Mouse (Mus musculus) lung, postnatal 0 days (tissue): ENCODE results near the gene Ldb1. TPM values are rescaled to one million over a fixed set of nuclear protein-coding genes. Genes with fewer than 3 reads are reported as not detected.

Experiments
- ATAC-seq: fragments of 200-750 bp; cut with Nextera tagmentation; 2 replicates; pipeline ENCODE4 v1.8.0; 2017; ENCODE audit warnings: moderate library complexity
- DNase-seq: peaks from one replicate; pipeline ENCODE4 v3.0.0-alpha.2; 2016; ENCODE audit warnings: low spot score
- H3K27ac ChIP-seq: fragments of 300-500 bp; sonication (generic); 2 replicates; pipeline ENCODE4 v1.5.1; 2014; ENCODE audit warnings: antibody characterized with exemption, mild to moderate bottlenecking, low read length, mixed read lengths
- H3K27me3 ChIP-seq: fragments of 300-500 bp; sonication (generic); replicated peaks from 2 replicates; pipeline ENCODE4 v1.6.1; 2014; ENCODE audit warnings: low read length, mixed read lengths; ENCODE audit not compliant: insufficient read depth
- H3K36me3 ChIP-seq: fragments of 300-500 bp; sonication (generic); 2 replicates; pipeline ENCODE4 v1.6.1; 2014; ENCODE audit warnings: low read length, mixed read lengths; ENCODE audit not compliant: insufficient read depth
- H3K4me1 ChIP-seq: fragments of 300-500 bp; sonication (generic); 2 replicates; pipeline ENCODE4 v1.6.1; 2014; ENCODE audit warnings: antibody characterized with exemption, low read depth, low read length, mixed read lengths; ENCODE audit not compliant: insufficient read depth
- H3K4me2 ChIP-seq: fragments of 300-500 bp; sonication (generic); replicated peaks from 2 replicates; pipeline ENCODE4 v1.6.1; 2014; ENCODE audit warnings: low read depth, mild to moderate bottlenecking, low read length, moderate library complexity, mixed read lengths
- H3K4me3 ChIP-seq: fragments of 300-500 bp; sonication (generic); 2 replicates; pipeline ENCODE4 v1.5.1; 2014; ENCODE audit warnings: low read depth, low read length
- H3K9ac ChIP-seq: fragments of 300-500 bp; sonication (generic); replicated peaks from 2 replicates; pipeline ENCODE4 v1.6.1; 2014; ENCODE audit warnings: low read depth, mild to moderate bottlenecking
- H3K9me3 ChIP-seq: fragments of 300-500 bp; sonication (generic); 2 replicates; pipeline ENCODE4 v1.6.1; 2016; ENCODE audit warnings: low read length, mixed read lengths
- CTCF ChIP-seq: IDR thresholded peaks from 2 replicates; pipeline ENCODE4 v1.5.1; 2016; ENCODE audit warnings: antibody characterized with exemption, mild to moderate bottlenecking
- EP300 ChIP-seq: IDR thresholded peaks from 2 replicates; pipeline ENCODE4 v1.6.1; 2016; ENCODE audit warnings: antibody characterized with exemption, mild to moderate bottlenecking, control low read depth
- WGBS: fragments of 180-500 bp; shearing (Covaris S2); extraction: QIAGEN DNeasy Blood & Tissue Kit; methylation state at CpG from one replicate; pipeline ENCODE4 v1.1.7; 2014; 5-methylcytosine and 5-hydroxymethylcytosine counted together
- polyA plus RNA-seq: library from polyadenylated mRNA; unstranded; fragments of >200 nt; fragmentation: Nextera tagmentation; extraction: Ambion mirVana; gene quantifications from 2 replicates; pipeline ENCODE4 v1.2.1, GENCODE M21; 2015

The Ldb1 gene
- polyA plus RNA-seq, 1 experiment from 2014 or later: 107 TPM

DNA sequence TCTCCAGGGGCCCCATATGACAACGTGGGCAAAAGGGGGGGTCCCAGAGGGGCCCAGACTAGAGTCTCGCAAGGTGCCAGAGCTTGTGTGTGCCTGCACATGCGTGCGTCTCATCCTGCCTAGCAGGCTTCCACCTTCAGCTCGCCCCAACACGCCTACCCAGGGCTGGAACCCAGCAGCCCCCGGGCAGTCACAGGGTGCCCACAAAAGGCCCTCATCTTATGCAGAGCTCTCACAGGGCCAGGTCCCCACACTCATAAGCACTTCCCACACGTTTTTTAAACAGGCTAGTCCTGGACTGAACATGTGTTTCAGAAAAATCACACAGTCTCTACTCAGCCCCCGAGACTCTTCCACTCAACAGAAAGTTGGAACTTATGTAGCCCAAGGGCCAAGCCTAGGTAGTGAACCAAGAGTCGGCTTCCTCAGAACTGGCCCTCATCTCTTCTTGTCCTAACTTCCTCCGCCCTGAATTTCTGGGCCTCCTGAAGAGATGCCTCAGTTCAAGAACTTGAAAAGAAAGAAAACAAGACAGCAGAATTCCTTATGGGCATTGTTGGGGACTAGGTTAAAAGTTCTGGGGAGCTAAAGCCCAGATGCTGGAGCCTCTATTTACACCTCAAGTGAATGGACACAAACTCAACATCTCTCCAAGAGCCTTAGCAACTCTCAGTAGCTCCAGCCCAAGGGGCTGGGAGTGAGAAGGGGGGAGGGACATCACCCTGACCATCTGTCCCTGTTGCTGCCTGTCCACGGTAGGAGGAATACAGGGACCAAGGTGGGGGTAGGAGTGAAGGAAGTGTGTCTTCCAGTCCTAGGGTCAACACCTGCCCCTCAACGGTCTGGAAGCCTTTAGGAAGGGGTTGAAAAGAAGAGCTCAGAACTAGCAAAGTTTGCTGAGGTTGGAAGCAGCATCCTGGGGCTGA is 6.8 kb downstream of the Ldb1 start:
- ATAC-seq: no peak
- Histone ChIP-seq H3K4me1 (peaks cover 42% of the 10 kb centered on the region; the same call in 1 of the 2 replicates), H3K27me3 (no peaks in the 10 kb centered on the region), H3K9ac (peak overlapping the region; percentile 75), H3K4me2 (peak overlapping the region; percentile 83), H3K36me3 (peaks cover 29% of the 10 kb centered on the region), H3K27ac (peak overlapping the region; percentile 90), H3K4me3 (peak overlapping the region; percentile 59), H3K9me3 (no peaks in the 10 kb centered on the region)
- 3% methylated on average over 13 of the region's 13 CpGs for WGBS
- DNase-seq: no peak
- TF ChIP-seq EP300: no peak

DNA sequence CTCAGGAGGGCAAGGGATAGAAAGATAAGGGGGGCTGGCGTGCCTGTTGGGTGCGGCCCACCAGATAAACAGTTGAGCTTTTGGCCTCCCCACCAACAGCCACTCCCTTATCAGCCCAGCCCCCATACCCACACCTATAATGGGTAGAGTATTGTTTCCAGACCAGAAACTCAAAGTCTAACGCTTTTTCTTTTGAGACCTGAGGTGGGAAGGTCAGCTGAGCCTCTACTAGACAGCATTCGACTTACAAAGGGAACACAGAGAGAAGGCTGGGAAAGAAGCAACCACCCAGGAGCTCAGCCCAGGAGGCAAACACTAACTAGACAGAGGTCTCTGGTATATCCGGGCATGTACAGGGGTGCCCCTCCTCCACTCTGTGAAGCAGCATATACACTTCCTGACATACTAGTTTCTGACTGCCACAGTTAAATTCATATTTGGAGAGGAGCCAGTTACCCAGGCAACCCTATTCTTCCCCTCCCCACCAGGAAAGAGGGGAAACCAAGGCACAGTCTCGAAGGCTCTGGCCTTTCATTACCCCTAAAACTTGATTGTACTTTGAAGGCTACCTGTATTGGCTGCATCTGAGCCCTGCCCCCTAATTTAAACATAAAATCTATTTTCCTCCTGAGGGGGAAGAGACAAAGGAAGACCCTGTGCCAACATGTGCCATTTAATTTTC is 7.6 kb downstream of the Ldb1 start:
- H3K4me3 ChIP-seq: peak overlapping the region; percentile 59

DNA sequence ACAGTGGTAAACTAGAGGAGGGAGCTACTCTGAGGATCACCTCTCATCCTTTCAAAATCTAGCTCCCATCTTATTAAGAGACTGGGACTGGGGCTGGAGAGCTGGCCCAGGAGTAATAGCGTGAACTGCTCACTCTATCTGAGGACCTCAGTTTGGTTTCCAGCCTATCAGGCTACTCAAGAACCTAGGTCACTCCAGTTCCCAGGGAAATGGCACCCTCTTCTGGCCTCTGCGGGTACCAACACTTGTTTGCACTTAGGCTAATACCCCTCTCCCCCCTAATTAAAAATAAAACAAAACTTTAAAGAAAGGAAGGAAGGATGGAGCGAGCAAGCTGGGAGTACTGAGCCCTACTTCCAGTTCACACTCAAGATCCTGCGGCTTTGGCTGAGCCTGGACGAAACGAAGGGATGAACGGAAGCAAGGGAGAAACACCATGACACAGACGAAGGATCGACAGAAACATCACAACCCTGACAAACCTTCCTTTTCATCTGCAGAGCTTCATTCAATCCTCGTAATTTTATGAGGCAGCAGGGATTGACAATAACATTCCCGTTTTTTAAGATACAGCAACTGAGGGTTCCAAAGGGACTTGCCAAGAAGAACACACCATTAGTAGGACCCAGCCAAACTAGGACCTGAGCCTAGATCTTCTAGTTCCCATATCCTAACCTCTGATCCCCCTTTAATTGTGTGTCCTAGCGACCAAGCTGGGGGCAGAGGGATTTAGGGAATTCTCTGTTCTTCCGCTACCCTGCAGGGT is 8.4 kb downstream of the Ldb1 start:
- no peak overlapping the region for H3K9ac ChIP-seq
- 60% methylated on average over 13 of the region's 13 CpGs for WGBS
- H3K27ac ChIP-seq: peak overlapping the region; percentile 57
- H3K4me1 ChIP-seq: peaks cover 31% of the 10 kb centered on the region; the same call in 1 of the 2 replicates
- peaks cover 42% of the 10 kb centered on the region for H3K36me3 ChIP-seq
- no peak for TF ChIP-seq EP300
- peak; percentile 55 for TF ChIP-seq CTCF
- ATAC-seq: no peak
- peak; percentile 23 for DNase-seq
- peak overlapping the region; percentile 83 for H3K4me2 ChIP-seq
- H3K4me3 ChIP-seq: peak overlapping the region; percentile 59; the same call in 1 of the 2 replicates
- H3K9me3 ChIP-seq: no peaks in the 10 kb centered on the region
- H3K27me3 ChIP-seq: no peaks in the 10 kb centered on the region

More for the DNA sequence above, 7.6 kb downstream of the Ldb1 start:
- Histone ChIP-seq H3K9ac (peak overlapping the region; percentile 75; the same call in 1 of the 2 replicates), H3K27me3 (no peaks in the 10 kb centered on the region), H3K27ac (peak overlapping the region; percentile 57), H3K4me1 (peaks cover 35% of the 10 kb centered on the region; the same call in 1 of the 2 replicates), H3K4me2 (peak overlapping the region; percentile 83), H3K36me3 (peaks cover 37% of the 10 kb centered on the region), H3K9me3 (no peaks in the 10 kb centered on the region)
- TF ChIP-seq EP300: no peak
- no peak for TF ChIP-seq CTCF
- WGBS: 10% methylated on average over 6 of the region's 6 CpGs
- ATAC-seq (no peak), DNase-seq (peak; percentile 73)

DNA sequence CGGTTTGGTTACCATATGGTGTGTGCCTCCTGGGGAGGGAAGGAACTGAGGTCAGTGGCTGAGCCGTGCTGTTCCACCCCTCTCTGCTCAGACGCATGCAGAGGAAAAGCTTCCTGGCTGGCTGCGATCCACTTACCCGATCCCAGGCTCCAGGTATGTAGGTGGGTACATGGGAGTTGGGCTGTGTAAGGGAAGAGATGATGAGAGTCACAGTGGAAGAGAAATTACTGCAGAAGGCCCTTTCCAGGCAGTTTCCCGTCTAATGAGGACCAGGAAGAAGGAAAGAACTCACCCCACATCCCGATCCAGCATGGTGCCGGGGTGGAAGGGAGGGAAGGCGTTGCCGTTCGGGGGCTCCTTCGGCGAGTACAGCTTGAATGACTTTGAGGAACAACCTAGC is 9.0 kb downstream of the Ldb1 start:
- Histone ChIP-seq H3K27me3 (no peaks in the 10 kb centered on the region), H3K4me2 (no peak overlapping the region), H3K27ac (no peak overlapping the region), H3K9me3 (no peaks in the 10 kb centered on the region), H3K4me3 (no peak overlapping the region), H3K4me1 (peaks cover 24% of the 10 kb centered on the region; the same call in 1 of the 2 replicates), H3K9ac (no peak overlapping the region), H3K36me3 (peaks cover 42% of the 10 kb centered on the region)
- TF ChIP-seq EP300: no peak
- no peak for TF ChIP-seq CTCF
- DNase-seq (no peak), ATAC-seq (no peak)
- 84% methylated on average over 13 of the region's 13 CpGs for WGBS

DNA sequence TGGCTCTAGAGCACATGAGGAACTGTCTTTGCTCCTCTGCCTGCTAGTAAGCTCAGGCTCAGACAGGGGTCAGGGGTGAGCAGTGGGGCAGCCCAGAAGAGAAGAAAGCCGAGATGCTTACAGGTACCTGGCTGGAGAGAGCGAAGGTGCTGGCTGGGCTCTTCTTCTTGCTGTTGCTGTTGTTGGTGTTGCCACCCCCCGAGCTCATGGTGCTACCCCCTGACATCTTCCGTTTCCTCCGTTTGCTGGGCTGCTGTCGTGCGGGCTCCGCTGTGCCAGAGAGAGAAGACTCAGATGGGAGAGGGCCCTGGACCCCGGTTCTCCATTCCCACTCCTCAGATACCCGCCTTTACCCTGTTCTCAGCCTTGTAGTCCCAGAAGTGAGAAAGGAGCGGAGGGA is 11.1 kb downstream of the Ldb1 start:
- H3K27me3 ChIP-seq: no peaks in the 10 kb centered on the region
- no peak for DNase-seq
- 88% methylated on average over 11 of the region's 11 CpGs for WGBS
- H3K36me3 ChIP-seq: peaks cover 42% of the 10 kb centered on the region
- ATAC-seq: no peak
- peaks cover 18% of the 10 kb centered on the region; the same call in 1 of the 2 replicates for H3K4me1 ChIP-seq
- H3K9me3 ChIP-seq: no peaks in the 10 kb centered on the region
- no peak overlapping the region for H3K4me2 ChIP-seq
- no peak overlapping the region for H3K27ac ChIP-seq
- H3K4me3 ChIP-seq: no peak overlapping the region
- H3K9ac ChIP-seq: no peak overlapping the region
- TF ChIP-seq EP300 (no peak), CTCF (no peak)
